Mouse (Mus musculus) CD8-positive naive resting alpha-beta T cell, adult 2 months (primary cell): ENCODE data around the gene Trmt44.

ENCODE experiments used
- DNase-seq, 2 experiments: peaks; one replicate each; pipeline ENCODE4 v3.0.0; 2022; ENCODE audit warnings: low read depth in 2 of 2, low spot score in 2 of 2

Trmt44 gene

GRCm38 (mm10) chr5:35574653-35575599 lies at the start of gene Trmt44:
Gene Trmt44 (minus strand): TSS chr5:35575070.
- DNase-seq, result peak; percentile 68 to 78

- no peak for DNase-seq
Observed at GRCm38 (mm10) chr5:35623831-35624230, 49.0 kb upstream of the Trmt44 start.

- no peak for DNase-seq
Observed at GRCm38 (mm10) chr5:35621114-35621513, 46.2 kb upstream of the Trmt44 start.

- DNase-seq, result no peak
Observed at GRCm38 (mm10) chr5:35616943-35617342, 42.1 kb upstream of the Trmt44 start.

- no peak for DNase-seq
Observed at GRCm38 (mm10) chr5:35612722-35613121, 37.9 kb upstream of the Trmt44 start.

GRCm38 (mm10) chr5:35611900-35612299 lies 37.0 kb upstream of the Trmt44 start:
- DNase-seq, result no peak

GRCm38 (mm10) chr5:35611170-35611569 lies 36.3 kb upstream of the Trmt44 start:
- no peak for DNase-seq

- no peak for DNase-seq
Observed at GRCm38 (mm10) chr5:35610381-35610780, 35.5 kb upstream of the Trmt44 start.

- DNase-seq, result no peak
Observed at GRCm38 (mm10) chr5:35609971-35610370, 35.1 kb upstream of the Trmt44 start.

GRCm38 (mm10) chr5:35609381-35609780 lies 34.5 kb upstream of the Trmt44 start:
- DNase-seq, result no peak

- no peak for DNase-seq
Observed at GRCm38 (mm10) chr5:35608559-35608958, 33.7 kb upstream of the Trmt44 start.

GRCm38 (mm10) chr5:35607784-35608183 lies 32.9 kb upstream of the Trmt44 start:
- DNase-seq, result no peak

- DNase-seq, result no peak
Observed at GRCm38 (mm10) chr5:35606800-35607199, 31.9 kb upstream of the Trmt44 start.

- DNase-seq, result no peak
Observed at GRCm38 (mm10) chr5:35605355-35605754, 30.5 kb upstream of the Trmt44 start.

GRCm38 (mm10) chr5:35601526-35601925 lies 26.7 kb upstream of the Trmt44 start:
- DNase-seq, result no peak

GRCm38 (mm10) chr5:35600233-35600632 lies 25.4 kb upstream of the Trmt44 start:
- no peak for DNase-seq

GRCm38 (mm10) chr5:35596169-35597160 lies 21.6 kb upstream of the Trmt44 start:
- DNase-seq, result no peak

GRCm38 (mm10) chr5:35595706-35596105 lies 20.8 kb upstream of the Trmt44 start:
- DNase-seq, result peak; percentile 38 to 49

- no peak for DNase-seq
Observed at GRCm38 (mm10) chr5:35594768-35595167, 19.9 kb upstream of the Trmt44 start.

- no peak for DNase-seq
Observed at GRCm38 (mm10) chr5:35593272-35593671, 18.4 kb upstream of the Trmt44 start.

- DNase-seq, result no peak
Observed at GRCm38 (mm10) chr5:35592824-35593223, 18.0 kb upstream of the Trmt44 start.
